Mouse (Mus musculus) adrenal gland, postnatal 25 days (tissue): ENCODE data around the gene Afdn. TPM values are rescaled to one million over a fixed set of nuclear protein-coding genes. Genes with fewer than 3 reads are reported as not detected.

Experiments
- DNase-seq: peaks from one replicate; pipeline ENCODE4 v3.0.0; 2021; ENCODE audit warnings: mixed read lengths
- long read RNA-seq: library from polyadenylated mRNA; stranded (forward); transcript quantifications from one replicate; pipeline ENCODE4 v2.0.0, GENCODE M21; 2021
- total RNA-seq: library from RNA; stranded (reverse); gene quantifications from 2 replicates; pipeline ENCODE4 v1.2.3, GENCODE M21; 2021

Afdn gene
- total RNA-seq = 81.1 and 93.8 TPM in 2 replicates
- long read RNA-seq, partial matches to known transcripts = 21 of 35 reads
- long read RNA-seq, other reads (novel, unspliced or antisense) = 12 of 35 reads

DNA sequence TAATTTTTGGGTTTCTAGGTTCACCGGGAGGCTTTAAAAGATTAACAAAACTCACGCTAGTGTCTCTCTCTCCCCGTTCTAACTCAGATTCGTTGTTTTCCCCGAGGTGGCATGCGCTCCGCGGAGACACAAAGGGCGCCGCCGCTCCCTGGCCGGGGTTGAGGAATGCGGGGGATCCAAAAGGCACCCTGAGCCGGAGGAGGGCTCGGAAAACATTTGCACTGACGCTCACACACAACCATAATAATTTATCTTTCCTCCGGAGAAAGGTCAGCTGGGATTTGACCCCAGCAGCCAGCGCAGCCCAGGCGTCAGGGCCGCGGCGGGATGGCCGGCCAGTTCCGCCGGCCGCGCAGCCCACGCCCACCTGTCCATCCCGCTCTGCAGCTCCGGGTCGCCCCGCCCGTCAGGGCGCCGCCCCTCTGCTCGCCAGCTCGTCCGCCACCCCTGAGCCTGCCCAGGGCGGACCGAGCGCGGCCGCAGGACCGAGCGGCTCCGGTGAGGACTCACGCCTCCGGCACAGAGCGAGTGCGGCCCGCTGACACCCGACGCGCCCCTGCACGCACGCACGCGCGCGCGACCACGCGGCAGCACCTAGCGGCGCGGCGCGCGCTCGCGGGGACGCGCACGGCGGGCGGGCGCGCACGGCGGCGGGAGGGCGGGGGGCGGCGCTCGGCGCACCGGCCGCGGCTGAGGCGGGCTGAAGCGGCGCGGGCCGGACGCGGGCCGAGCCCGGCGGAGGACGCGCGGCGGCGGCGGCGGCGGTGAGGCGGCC is at the start of gene Afdn:
Gene Afdn (plus strand): TSS at position 687 of the 775 bp plus-strand sequence.
- peak; percentile 83 for DNase-seq

DNA sequence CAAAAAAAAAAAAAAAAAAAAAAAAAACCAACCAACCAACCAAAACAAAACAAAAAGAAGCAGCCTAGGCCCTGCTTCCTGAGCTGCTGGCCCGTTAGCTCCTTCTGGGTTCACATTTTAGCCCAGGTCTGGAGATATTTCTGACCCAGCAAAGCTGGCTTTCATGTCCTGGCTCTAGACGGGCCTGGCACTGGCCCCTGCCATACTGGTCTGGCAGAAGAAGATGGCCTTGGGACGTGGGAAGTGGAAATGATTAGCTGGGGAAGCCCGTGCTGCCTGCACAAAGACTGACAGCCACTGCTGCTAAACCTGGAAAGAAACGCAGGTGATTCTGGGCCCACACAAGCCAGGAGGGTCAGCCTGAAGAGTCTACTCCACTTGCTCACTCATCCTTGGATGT is 49.2 kb upstream of the Afdn start:
- peak; percentile 49 for DNase-seq

DNA sequence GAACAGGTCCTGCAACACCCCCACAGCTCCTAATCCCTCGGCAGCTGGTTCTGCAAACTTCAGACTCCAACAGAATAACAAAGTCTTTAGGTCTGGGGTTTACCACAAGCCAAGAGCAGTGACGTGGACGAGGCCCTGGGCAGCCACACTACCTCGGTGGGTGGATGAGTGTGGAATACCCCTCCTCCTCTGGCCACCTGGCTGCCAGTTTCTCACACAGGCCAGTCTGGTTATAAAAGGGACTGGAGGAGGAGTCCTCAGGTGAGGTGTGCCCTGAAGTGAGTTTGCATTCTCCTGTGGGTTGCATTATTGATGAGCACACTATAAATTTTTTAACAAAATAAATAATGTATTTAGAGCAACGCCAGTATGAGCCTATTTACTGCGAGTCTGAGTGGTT is 48.2 kb upstream of the Afdn start:
- DNase-seq = no peak

DNA sequence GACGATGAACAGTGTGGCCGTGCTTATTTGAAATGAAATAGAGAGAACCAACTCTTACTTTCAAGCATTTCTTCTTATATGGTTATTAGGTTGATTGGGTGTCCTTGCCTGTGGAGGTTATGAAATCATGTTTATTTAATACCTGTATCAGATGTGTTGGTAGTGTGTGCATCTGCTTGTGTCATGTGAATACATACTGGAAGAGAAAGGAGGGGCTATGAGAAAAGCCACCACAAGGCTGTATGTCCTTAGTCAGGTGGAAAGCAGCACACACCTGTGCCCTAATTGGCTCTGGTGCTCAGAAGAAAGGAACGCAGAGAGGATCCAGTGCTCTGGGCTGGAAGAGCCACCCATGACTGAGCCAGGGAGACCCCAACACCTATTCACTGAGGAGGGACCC is 47.8 kb upstream of the Afdn start:
- no peak for DNase-seq

DNA sequence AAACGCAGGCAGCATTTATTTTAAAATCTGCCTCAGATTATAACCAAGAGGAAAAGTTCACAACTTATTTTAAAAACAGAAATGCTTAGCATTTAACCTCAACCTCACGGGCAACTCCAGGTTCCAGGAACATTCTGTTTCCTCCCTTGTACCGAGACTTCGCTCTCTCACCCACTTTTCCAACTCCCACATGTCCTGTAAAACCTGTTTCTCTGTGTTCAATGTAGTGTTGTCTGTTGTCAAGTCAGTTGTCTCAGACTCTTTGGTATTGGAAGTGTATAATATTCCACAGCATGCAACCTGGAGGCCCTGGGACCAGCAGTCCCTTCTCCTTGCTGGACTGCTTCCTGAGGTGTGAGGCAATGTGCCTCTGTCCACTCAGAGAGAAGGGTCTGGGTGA is 46.2 kb upstream of the Afdn start:
- no peak for DNase-seq

DNA sequence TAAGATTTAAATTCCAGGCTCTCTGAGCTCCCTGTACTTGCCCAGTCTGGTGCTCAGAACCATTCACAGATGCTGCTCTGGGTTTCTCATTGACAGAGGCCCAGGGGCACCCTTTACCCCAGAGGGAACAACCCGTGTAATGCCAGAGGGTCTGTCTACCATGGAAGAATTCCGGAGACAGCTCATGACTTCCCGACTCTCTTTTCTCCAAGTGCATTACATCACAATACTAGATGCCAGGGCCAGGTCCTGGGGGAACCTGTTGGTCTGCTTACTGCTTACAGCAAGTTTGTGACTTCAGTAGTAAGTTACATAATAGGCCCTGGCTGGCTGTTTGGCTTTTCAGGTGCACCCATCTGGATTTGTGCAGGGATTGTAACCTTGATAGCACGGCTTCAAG is 45.7 kb upstream of the Afdn start:
- no peak for DNase-seq

DNA sequence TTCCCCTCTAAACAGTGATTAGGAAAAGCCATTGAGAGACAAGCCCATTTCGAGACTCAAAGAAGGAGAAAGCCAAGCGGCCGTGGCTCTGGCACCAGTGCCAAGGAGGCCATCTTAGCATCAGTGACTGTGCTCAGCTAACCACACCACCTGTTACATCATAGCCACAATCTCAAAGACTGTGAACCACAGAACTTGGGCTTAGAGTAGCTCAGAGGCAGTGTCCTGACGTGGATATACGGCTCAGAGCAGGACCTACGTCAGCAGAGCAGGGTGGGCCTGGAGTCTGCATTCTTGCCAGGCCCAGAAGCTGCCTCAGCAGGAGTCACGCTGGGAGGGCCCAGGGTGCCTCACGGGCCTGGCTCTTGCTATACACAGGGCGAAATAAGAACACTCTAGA is 44.8 kb upstream of the Afdn start:
- DNase-seq = no peak

DNA sequence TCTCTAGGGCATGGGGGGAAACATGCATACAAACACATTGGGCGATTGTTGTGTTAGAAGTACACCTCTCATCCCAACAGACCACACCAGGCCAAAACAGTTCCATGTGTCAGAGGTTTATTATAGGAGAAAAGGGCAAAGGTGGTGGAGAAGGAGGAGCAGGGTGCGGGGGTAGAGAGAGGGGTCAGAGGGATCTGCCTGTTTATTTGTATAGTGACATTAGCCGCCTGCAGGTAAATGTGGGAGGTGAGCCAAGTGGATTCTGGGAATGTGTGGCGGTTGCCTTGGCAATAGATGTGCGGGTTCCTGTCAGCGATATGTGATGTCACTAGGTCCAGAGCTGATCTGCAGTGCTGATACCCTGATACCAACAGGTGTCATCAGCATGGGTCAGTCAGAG is 44.0 kb upstream of the Afdn start:
- DNase-seq = no peak

DNA sequence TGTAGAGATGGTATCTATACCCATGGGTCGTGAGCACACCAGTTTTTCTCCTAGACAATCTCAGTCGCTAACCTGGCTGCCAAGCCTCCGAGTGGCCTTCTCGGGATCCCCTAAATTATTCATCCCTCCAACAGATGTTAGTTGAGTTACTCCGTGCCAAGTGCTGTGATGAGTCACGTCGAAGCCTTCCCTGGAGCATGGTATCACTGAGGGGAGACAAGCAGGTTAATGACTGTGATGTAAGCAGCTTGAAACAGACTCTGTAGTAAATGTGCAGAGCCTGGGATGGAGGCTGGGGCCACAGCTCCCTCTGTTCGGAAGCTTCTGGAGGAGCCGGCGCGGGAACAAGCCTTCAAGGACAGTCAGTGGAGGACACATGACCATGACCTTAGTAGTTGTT is 42.9 kb upstream of the Afdn start:
- peak; percentile 68 for DNase-seq

DNA sequence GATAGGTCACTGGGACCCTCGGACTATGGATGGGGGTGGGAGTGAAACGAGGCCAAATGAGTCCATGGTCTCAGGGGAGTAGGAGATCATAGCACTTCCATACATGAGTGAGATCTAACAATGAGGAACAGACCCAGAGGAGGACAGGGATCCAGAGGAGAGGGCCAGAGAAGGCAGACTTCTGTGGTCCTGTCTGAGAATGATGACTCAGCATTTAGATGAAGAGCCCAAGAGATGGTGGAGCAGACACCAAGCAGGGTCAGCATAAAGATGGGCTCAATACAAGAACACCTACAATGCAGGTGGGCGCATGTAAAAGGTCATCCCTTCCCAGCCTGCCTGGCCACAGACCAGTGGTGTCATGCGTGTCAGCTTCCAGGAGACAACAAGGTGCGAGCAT is 40.2 kb upstream of the Afdn start:
- no peak for DNase-seq

DNA sequence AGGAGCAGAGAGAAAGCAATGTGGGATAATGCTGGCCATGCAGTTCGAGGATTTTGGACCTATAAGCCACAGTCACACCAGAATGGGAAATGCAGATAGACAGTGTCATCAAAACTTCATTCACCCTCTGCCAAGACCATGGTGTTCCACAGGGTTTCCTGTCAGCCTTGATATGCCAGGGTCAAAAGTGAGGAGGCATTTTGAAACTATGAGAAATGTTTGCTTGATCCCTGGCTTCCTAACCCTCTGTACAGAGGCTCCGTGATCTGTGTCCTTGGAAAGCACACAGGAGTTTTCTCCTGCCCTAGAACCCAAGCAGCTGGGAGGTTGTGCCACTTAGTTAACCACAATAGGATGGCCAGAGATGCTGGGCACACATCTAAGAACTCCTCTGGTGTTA is 39.0 kb upstream of the Afdn start:
- DNase-seq = no peak

DNA sequence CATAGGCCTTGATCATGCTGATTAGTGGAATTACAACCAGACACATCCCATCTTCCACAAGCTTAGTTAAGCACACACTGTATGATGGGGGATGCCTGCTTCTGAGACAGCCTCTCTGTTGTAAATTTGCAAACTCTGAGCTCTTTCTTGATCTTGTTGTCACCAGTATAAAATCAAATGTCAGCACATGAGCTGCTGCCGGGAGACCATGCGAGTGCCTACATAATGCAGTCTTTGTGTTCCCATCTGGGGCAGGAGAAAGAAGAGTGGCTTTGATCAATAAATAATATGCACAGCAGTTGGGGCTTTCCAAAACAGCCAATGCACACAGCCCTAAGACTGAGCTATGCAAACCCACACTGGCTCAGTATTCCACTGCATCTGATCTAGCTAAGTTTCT is 37.9 kb upstream of the Afdn start:
- no peak for DNase-seq

DNA sequence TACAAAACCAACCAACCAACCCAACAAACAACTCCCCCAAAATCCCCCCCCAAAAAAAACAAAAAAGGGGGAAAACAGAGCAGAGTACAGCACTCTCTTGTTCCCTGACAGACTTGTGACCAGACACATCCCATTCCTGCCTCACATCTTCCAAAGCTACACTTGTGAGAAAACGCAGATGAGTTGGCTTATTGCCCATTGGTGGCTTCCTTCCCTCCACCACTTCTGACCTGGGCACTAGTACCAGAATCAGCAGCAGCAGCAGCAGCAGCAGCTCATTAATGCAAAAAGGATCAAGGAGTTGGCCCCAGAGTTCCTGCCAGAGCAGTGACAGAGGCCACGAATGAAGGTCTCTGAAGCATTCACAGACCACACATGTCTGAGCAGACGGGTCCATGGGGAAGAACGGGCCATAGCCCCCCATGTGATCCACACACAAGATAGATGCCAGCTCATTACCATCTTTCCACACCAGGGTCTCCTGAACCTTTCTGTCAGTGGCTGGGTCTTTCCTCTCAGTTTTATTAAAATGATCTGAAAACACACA is 35.3 kb upstream of the Afdn start:
- no peak for DNase-seq

DNA sequence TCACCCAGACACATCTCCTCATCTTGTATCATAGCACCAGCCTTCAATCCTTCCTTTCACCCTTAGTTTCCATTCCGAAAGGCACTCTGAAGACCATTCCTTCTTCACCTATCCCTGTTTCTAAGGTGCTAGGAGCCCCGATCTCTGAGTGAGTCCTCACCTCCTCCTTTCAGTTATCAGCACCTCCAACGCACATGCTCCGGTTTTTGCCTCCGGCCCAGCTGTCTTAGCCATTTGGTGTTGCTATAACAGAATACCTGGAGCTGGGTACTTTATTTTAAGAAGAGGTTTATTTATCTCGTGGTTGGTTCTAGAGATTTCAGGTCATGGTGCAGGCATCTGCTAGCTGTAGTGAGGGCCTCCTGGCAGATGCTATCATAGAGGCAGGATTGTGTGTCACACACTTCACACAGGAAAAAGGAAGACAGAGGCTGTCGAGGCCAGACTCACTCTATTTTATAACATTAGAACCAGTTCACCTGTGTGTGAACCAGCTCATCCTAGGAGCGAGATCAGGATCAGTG is 33.4 kb upstream of the Afdn start:
- no peak for DNase-seq

DNA sequence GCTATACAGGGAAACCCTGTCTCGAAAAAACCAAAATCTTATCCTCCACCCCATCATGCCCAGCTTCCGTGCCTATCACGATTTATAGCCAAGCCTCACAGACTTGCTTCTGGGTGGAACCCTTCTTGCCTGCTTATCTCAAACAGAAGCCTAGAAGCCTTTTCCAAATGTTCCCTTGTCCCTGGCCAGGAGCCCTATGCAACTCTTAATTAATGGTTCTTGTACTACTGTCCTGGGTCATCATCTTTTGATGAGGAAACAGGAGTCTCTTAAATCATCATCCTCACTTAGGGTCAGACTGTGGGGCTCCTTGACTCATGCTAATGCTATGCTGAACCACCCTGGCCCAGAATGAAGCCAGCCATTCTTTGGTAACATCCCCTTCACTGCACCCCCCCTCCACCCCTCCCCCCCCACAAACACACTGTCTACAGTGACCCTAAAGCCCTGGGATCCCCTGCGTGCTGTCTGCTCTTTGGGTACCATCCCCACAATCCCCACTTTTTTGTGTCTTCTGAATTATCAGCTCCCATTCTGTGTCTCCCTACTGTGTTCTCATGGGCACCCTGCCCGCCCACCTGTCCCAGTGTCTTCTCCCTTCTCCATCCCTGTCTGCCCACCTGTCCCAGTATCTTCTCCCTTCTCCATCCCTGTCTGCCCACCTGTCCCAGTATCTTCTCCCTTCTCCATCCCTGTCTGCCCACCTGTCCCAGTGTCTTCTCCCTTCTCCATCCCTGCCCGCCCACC is 29.2 kb upstream of the Afdn start:
- DNase-seq = no peak

DNA sequence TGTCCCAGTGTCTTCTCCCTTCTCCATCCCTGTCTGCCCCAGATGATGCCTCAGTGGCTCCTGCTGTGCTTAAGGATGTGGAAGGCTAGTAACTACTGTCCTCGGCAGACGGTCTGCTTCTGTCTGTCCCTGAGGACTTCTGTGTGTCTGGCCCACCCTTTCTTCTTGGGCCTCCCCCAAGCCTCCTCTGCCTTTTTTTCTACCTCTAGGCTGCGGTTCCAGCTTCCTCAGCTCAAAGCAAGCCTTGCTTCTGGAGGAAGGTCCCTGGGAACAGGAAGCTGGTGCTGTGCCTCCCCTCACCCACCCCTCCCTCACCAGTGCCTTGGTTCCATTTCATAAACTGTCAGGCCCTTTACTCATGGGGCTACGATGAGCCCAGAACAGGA is 28.6 kb upstream of the Afdn start:
- no peak for DNase-seq

DNA sequence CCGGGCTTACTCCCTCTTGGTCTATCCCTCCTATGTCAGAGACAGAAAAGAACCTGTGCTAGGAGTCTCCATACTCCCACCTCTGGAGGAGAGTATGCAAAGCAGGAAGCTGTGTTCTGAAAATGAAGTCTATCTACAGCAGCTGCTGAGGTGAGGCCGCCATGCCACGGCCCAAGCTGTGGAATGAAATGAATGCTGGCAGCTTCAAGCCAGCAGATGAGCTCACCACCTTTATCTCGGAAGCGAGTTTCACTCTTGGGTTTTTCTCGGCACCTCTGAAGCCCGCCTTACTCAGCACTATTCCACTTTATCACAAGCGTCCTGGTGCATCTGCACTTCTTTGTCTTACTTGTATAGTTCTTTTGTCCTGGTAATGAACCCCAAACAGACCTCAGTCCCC is 27.7 kb upstream of the Afdn start:
- no peak for DNase-seq

DNA sequence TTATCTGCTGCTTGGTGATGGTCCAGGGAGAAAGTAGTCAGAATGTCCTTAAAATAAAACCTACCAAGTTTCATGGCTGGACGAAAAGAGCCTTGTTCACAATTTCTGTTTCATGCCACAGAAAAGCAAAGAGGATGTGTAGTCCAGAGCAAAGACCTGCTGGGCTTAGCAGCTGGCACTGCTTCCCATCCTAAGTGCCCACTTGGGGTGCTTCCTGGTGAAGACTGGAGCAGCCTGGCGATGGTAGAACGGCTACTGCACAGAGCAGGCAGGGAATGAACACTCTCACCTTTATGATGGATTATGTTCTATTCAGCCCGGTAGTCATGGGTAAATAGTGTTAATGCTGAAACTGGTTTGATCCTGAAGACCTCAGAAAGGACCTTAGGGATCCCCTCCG is 26.4 kb upstream of the Afdn start:
- no peak for DNase-seq

DNA sequence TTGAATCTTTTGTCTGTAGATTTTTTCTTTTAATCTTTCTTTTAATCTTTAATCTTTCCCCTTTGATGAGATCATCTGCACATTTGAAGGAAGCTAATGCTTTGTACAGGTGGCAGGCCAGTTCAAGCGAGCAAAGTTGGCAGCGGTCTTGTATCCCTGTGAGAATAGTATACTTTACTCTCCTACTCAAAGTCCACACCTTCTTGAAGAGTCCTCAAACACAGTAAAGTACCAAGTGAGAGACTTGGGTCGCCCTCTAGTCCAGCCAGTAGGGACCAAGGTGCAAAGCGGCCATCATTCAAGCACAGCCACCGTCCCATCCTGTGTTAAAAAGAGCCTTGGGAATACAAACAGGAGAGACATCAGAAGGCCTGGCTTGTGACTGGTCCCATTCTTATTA is 25.3 kb upstream of the Afdn start:
- no peak for DNase-seq

DNA sequence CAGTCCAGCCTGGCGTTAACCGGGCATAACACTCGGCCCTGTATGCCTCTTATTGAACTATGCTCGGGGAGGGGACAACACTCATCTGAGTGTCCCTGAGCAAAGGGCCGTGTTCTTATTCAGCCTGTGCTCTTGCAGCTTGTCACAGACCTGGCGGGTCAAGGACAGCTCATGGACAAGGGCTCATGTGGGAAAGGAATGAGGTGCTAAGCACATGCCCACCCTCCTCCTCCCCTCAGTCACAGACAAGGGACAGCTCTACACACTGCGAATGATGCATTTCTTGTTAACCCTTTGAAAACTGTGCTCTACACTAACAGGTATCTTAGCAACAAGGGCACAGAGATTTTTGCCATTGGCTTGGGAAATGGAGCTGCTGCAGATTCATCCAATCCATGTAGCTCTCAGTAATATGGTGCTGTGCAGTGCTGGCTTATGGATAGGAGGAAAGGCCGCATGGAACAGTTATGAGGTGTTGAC is 24.5 kb upstream of the Afdn start:
- DNase-seq = peak; percentile 19

DNA sequence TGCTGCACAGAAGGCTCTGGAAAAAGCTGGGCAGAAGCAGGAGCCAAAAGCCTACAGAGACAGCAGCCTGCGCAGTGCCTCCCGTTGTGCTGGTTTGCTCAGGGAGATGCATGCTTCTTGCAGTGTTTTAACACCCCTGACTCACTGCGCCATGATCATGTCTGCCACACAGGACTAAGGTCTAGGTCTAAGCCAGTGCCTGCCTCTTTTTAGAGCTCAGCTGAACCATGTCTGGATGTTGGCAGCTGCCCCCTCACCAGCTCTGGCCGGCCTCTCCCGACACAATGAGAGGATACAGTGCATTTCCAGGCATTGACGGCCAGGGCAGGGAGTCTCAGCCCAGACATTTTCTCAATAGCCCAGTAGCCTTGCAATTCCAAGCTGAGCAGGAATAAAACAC is 23.0 kb upstream of the Afdn start:
- no peak for DNase-seq

DNA sequence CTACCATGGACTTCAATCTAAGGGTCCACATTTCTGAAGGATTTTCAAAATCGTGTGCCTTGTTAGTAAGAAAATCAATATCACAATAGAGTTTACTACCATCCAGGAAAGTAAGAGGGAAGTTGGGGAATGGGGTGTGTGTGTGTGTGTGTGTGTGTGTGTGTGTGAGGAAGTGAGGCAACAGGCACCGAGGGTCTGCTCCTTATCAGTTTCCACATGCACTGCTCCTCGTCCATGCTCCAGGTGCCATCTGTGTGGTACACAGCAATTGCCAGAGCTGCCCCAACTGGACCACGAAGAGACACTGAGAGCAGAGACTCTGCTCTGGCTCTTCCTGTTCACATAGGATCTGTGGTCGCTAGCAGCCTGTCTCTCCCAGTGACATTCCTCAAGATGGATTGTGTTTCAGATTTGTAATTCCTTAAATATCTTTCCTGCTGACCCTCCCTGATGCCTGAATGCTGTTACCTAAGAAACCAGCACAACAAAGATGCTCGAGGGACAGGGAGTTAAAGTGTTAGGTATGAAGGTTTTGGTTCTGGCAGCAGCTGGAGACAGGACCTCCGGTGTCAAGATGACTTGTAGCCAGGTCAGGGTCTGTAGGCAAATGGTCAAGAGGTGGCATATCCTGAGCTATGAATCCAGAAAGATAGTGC is 22.1 kb upstream of the Afdn start:
- no peak for DNase-seq

DNA sequence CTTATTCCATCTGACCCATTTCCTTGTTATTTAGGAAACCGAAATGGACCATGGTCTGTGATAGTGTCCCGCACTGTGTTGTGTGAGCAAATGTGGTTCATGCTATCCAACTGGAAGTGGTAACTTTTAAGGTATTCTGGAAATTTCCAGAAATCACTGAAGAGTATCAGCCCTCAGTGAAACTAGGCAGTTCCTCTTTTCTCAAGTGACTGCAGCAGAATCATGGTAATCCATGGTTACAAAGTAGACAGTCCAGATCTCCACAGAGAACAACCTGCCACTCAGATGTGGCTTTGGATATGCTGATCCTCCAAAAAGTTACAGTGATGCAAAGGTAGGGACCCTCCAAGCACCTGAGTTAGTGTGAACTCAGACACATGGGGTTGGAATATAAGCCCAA is 21.4 kb upstream of the Afdn start:
- no peak for DNase-seq
